Mouse (Mus musculus): ENCODE measurements around the gene Gtf3c6. TPM values are rescaled to one million over a fixed set of nuclear protein-coding genes. Genes with fewer than 3 reads are reported as not detected.

Gene Gtf3c6
- total and polyA plus RNA-seq, 3 experiments: 13.1 to 48.1 (median 22.1) TPM

DNA sequence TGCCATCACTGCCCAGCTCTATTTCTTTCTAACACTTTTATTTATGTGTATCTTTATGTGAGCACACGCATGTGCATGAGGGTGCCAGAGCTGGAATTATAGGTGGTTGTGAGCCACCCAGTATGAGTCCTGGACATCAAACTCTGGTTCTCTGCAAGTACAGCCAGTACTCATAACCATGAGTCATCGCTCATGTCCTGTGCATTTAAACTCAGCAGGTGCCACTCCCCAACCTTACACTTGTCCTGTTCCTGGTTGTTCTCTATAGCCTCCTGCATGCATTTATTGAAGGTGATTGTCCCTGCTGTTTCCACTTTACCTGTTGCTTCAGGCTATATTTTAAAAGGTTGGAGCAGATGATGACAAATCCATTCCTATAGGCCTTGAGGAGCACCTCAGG is 23.7 kb upstream of the Gtf3c6 start:
- H3K4me1 ChIP-seq (ENCODE audit: insufficient read depth, low read depth, low read length): peaks cover 24% of the 10 kb centered on the region
- TF ChIP-seq CTCF (IDR thresholded peaks at IDR 0.05; ENCODE audit: low read depth, low read length): no peak
- TF ChIP-seq GATA2 (IDR thresholded peaks at IDR 0.05; ENCODE audit: borderline replicate concordance, low read depth, low read length): no peak
- TF ChIP-seq TAL1 (conservative IDR thresholded peaks at IDR 0.05; ENCODE audit: low read depth, low read length): no peak
- no peak for TF ChIP-seq POLR2AphosphoS5 (IDR thresholded peaks at IDR 0.05; ENCODE audit: insufficient replicate concordance, low read depth, low read length)
- no peak for TF ChIP-seq GATA1 (IDR thresholded peaks at IDR 0.05; ENCODE audit: borderline replicate concordance, low read length)

DNA sequence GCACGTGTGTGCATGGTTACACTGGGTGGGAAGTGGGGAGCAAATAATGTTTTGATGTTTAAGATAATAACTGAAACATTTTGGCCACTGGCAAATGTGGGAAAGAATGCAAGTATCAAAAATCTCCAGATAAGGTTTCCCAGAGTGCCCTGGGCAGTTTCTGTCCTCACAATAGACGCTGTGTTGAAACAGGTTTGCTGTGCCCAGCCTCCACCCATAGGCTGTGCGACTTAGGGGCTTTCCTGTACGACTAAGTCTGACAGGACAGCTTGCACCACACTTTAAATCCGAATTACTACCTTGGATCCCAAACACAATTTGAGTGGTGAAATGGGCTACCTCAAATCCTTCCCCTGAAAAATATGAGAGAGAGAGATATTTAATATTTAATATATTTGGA is 20.4 kb upstream of the Gtf3c6 start:
- peaks cover 55% of the 10 kb centered on the region for H3K4me1 ChIP-seq (ENCODE audit: insufficient read depth, low read depth, low read length)
- H3K36me3 ChIP-seq (replicated peaks): peaks cover 2% of the 10 kb centered on the region
- no peaks in the 10 kb centered on the region for H3K27me3 ChIP-seq (ENCODE audit: insufficient read depth, low read length)
- DNase-seq (ENCODE audit: low spot score): no peak
- ATAC-seq (ENCODE audit: extremely low read depth, insufficient number of reproducible peaks, low FRiP score, poor library complexity, severe bottlenecking): no peak
- no peaks in the 10 kb centered on the region for H3K9me3 ChIP-seq (replicated peaks)
- no peak overlapping the region for H3K4me3 ChIP-seq (ENCODE audit: low read depth, low read length)
- no peak for TF ChIP-seq GATA2 (IDR thresholded peaks at IDR 0.05; ENCODE audit: borderline replicate concordance, low read depth, low read length)
- TF ChIP-seq CTCF (IDR thresholded peaks at IDR 0.05; ENCODE audit: low read depth, low read length): no peak
- TF ChIP-seq TAL1 (conservative IDR thresholded peaks at IDR 0.05; ENCODE audit: low read depth, low read length): no peak
- TF ChIP-seq POLR2AphosphoS5 (IDR thresholded peaks at IDR 0.05; ENCODE audit: insufficient replicate concordance, low read depth, low read length): no peak

More for the DNA sequence above, 23.7 kb upstream of the Gtf3c6 start:
- peaks cover 28% of the 10 kb centered on the region for H3K36me3 ChIP-seq (replicated peaks)
- no peaks in the 10 kb centered on the region for H3K27me3 ChIP-seq (ENCODE audit: insufficient read depth, low read length)
- no peak for ATAC-seq (ENCODE audit: extremely low read depth, insufficient number of reproducible peaks, low FRiP score, poor library complexity, severe bottlenecking)
- no peaks in the 10 kb centered on the region for H3K9me3 ChIP-seq (replicated peaks)
- no peak for DNase-seq (ENCODE audit: low spot score)
- H3K4me3 ChIP-seq (ENCODE audit: low read depth, low read length): no peak overlapping the region

DNA sequence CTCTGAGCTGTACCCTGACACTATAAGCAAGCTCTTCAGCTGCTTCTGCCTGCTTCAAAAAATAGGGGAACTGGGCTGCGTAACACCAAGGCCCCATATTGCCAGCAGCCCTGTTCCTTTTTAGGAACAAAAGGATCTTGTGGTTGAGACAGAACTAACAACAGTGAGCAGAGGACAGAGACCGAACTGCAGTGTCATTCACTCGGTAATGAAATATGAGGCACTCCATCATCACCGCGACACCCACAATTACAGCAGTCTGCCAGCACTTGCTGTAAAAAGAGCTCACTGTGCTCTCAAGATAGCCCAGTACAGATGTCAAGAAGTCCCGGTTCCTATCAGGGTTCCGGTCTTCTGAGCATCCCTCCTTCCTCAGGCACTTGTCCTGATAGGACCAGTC is 18.1 kb upstream of the Gtf3c6 start:
- Histone ChIP-seq H3K27me3 (ENCODE audit: insufficient read depth, low read length) (no peaks in the 10 kb centered on the region), H3K4me3 (ENCODE audit: low read depth, low read length) (no peak overlapping the region), H3K4me1 (ENCODE audit: insufficient read depth, low read depth, low read length) (peaks cover 64% of the 10 kb centered on the region), H3K36me3 (replicated peaks) (no peaks in the 10 kb centered on the region), H3K9me3 (replicated peaks) (no peaks in the 10 kb centered on the region)
- TF ChIP-seq GATA2 (IDR thresholded peaks at IDR 0.05; ENCODE audit: borderline replicate concordance, low read depth, low read length): no peak
- TF ChIP-seq TAL1 (conservative IDR thresholded peaks at IDR 0.05; ENCODE audit: low read depth, low read length): no peak
- no peak for TF ChIP-seq POLR2AphosphoS5 (IDR thresholded peaks at IDR 0.05; ENCODE audit: insufficient replicate concordance, low read depth, low read length)
- TF ChIP-seq CTCF (IDR thresholded peaks at IDR 0.05; ENCODE audit: low read depth, low read length): no peak
- no peak for TF ChIP-seq GATA1 (IDR thresholded peaks at IDR 0.05; ENCODE audit: borderline replicate concordance, low read length)
- ATAC-seq (ENCODE audit: extremely low read depth, insufficient number of reproducible peaks, low FRiP score, poor library complexity, severe bottlenecking) (peak; percentile 55), DNase-seq (ENCODE audit: low spot score) (peak; percentile 31)

DNA sequence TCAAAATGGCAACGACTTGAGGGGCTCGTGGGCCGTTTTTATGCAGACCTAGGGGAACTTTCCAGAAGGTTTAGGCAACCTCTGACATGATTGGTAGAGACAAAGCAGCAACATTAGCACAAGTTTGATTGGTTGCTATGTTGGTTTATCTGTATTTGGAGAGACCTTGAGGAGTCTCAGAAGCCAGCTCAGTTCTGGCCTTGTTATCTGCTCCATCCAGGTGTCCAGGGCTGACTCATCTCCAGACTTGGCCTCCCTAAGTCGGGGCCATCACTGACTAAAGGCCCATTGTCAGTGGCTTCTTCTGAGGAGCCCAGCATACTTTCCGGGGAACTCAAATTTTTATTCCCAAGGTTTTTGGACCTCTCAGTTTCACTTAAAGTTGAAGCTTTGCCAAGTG is 16.0 kb upstream of the Gtf3c6 start:
- no peaks in the 10 kb centered on the region for H3K36me3 ChIP-seq (replicated peaks)
- no peaks in the 10 kb centered on the region for H3K27me3 ChIP-seq (ENCODE audit: insufficient read depth, low read length)
- no peaks in the 10 kb centered on the region for H3K9me3 ChIP-seq (replicated peaks)
- H3K4me1 ChIP-seq (ENCODE audit: insufficient read depth, low read depth, low read length): peaks cover 53% of the 10 kb centered on the region
- DNase-seq (ENCODE audit: low spot score) (peak; percentile 47), ATAC-seq (ENCODE audit: extremely low read depth, insufficient number of reproducible peaks, low FRiP score, poor library complexity, severe bottlenecking) (peak; percentile 90)
- H3K4me3 ChIP-seq (ENCODE audit: low read depth, low read length): no peak overlapping the region
- TF ChIP-seq GATA1 (IDR thresholded peaks at IDR 0.05; ENCODE audit: borderline replicate concordance, low read length) (no peak), TAL1 (conservative IDR thresholded peaks at IDR 0.05; ENCODE audit: low read depth, low read length) (peak; percentile 89), CTCF (IDR thresholded peaks at IDR 0.05; ENCODE audit: low read depth, low read length) (no peak)

DNA sequence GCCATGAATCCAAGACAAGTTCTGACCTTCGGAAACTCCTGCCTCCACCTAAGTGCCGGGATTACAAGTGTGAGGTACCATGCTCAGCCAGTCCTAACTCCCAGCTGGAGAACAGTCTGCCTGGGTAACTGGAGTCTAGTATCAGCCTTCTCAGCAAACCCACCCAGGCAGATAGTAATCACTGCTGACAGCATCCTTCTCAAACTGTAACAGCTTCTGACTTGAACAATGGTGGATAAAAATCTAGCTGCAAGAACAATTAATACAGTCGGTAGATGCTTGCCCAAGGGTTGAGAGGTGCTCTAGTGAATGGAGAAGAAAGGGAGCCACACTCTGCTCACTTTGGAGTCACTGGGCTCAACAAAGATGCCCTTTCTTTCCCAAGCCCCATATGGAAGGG is 13.3 kb upstream of the Gtf3c6 start:
- no peak for DNase-seq (ENCODE audit: low spot score)
- ATAC-seq (ENCODE audit: extremely low read depth, insufficient number of reproducible peaks, low FRiP score, poor library complexity, severe bottlenecking): no peak
- Histone ChIP-seq H3K4me3 (ENCODE audit: low read depth, low read length) (no peak overlapping the region), H3K27me3 (ENCODE audit: insufficient read depth, low read length) (peaks cover 3% of the 10 kb centered on the region; the same call in 1 of the 2 replicates), H3K36me3 (replicated peaks) (no peaks in the 10 kb centered on the region), H3K9me3 (replicated peaks) (no peaks in the 10 kb centered on the region), H3K4me1 (ENCODE audit: insufficient read depth, low read depth, low read length) (peaks cover 49% of the 10 kb centered on the region)
- no peak for TF ChIP-seq CTCF (IDR thresholded peaks at IDR 0.05; ENCODE audit: low read depth, low read length)
- TF ChIP-seq GATA1 (IDR thresholded peaks at IDR 0.05; ENCODE audit: borderline replicate concordance, low read length): no peak
- TF ChIP-seq GATA2 (IDR thresholded peaks at IDR 0.05; ENCODE audit: borderline replicate concordance, low read depth, low read length): no peak
- no peak for TF ChIP-seq POLR2AphosphoS5 (IDR thresholded peaks at IDR 0.05; ENCODE audit: insufficient replicate concordance, low read depth, low read length)
- no peak for TF ChIP-seq TAL1 (conservative IDR thresholded peaks at IDR 0.05; ENCODE audit: low read depth, low read length)

DNA sequence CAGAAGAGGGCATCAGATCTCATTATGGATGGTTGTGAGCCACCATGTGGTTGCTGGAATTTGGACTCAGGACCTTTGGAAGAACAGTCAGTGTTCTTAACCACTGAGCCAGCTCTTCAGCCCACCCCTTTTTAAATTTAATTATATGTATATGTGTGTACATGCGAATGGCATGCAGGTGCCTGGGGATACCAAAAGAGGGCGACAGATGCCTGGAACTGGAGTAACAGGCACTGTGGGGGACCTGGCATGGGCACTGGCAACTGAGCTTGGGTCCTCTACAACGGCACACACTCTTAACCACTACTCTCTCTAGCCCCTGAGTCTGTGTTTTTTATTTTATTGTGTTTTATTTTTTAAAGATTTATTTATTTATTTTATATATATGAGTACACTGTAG is 7.0 kb upstream of the Gtf3c6 start:
- Histone ChIP-seq H3K4me1 (ENCODE audit: insufficient read depth, low read depth, low read length) (peaks cover 21% of the 10 kb centered on the region), H3K27me3 (ENCODE audit: insufficient read depth, low read length) (peaks cover 3% of the 10 kb centered on the region; the same call in 1 of the 2 replicates), H3K9me3 (replicated peaks) (no peaks in the 10 kb centered on the region; the same call in 1 of the 2 replicates), H3K4me3 (ENCODE audit: low read depth, low read length) (no peak overlapping the region), H3K36me3 (replicated peaks) (no peaks in the 10 kb centered on the region)
- DNase-seq (ENCODE audit: low spot score) (no peak), ATAC-seq (ENCODE audit: extremely low read depth, insufficient number of reproducible peaks, low FRiP score, poor library complexity, severe bottlenecking) (no peak)
- TF ChIP-seq GATA2 (IDR thresholded peaks at IDR 0.05; ENCODE audit: borderline replicate concordance, low read depth, low read length): no peak
- 0 out of 2 replicates have a peak, but pooled peaks have one; percentile 20 for TF ChIP-seq CTCF (IDR thresholded peaks at IDR 0.05; ENCODE audit: low read depth, low read length)

GRCm38 (mm10) chr10:40263691-40264090 is 5.8 kb upstream of the Gtf3c6 start:
- ATAC-seq (ENCODE audit: extremely low read depth, insufficient number of reproducible peaks, low FRiP score, poor library complexity, severe bottlenecking) (no peak), DNase-seq (ENCODE audit: low spot score) (no peak)
- Histone ChIP-seq H3K36me3 (replicated peaks) (no peaks in the 10 kb centered on the region), H3K4me3 (ENCODE audit: low read depth, low read length) (no peak overlapping the region), H3K4me1 (ENCODE audit: insufficient read depth, low read depth, low read length) (peaks cover 26% of the 10 kb centered on the region), H3K27me3 (ENCODE audit: insufficient read depth, low read length) (peaks cover 3% of the 10 kb centered on the region; the same call in 1 of the 2 replicates), H3K9me3 (replicated peaks) (no peaks in the 10 kb centered on the region; the same call in 1 of the 2 replicates)
- TF ChIP-seq TAL1 (conservative IDR thresholded peaks at IDR 0.05; ENCODE audit: low read depth, low read length) (no peak), GATA2 (IDR thresholded peaks at IDR 0.05; ENCODE audit: borderline replicate concordance, low read depth, low read length) (no peak), CTCF (IDR thresholded peaks at IDR 0.05; ENCODE audit: low read depth, low read length) (no peak), GATA1 (IDR thresholded peaks at IDR 0.05; ENCODE audit: borderline replicate concordance, low read length) (no peak)

Measured in G1E (cell line).